Mouse (Mus musculus): Measurements from ENCODE around the gene Slc17a7.

DNA sequence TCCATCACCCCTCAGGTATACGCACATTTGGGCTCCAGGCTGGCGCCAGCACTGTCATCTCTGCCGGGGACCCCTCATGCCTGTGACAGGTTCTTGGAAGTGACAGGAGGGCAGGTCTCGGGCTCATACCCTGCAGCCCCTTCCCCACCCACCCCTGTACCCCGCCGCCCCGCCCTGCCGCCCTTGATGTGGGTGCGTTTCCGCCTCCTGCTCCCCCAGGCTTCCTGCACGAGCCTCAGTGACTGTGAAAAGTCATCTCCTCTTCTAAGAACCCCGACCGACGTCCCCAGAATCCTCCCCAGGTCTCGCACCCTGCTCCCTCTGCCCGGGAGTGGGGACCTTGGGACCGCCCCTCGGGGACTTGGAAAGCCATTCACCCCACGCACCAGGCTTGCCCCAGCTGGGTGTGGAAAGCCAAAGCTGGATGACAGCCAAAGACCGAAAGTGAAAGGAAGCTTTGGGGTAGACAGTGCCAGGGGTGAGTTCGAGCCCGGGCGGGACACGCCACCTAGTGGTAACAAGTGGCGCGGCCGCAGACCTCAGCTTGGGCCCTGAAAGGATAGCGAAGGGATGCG is 27.7 kb upstream of the Slc17a7 start, which contains the start of the genes Gm45713 and Flt3l:
- TF ChIP-seq CTCF (IDR thresholded peaks at IDR 0.05; ENCODE audit: low read depth, low read length), result peak; percentile 89
- TF ChIP-seq GATA2 (IDR thresholded peaks at IDR 0.05; ENCODE audit: borderline replicate concordance, low read depth, low read length), result no peak

All from G1E (cell line).